12 mouse cellular contexts compared by ENCODE assay signal in the genomic region with DNA sequence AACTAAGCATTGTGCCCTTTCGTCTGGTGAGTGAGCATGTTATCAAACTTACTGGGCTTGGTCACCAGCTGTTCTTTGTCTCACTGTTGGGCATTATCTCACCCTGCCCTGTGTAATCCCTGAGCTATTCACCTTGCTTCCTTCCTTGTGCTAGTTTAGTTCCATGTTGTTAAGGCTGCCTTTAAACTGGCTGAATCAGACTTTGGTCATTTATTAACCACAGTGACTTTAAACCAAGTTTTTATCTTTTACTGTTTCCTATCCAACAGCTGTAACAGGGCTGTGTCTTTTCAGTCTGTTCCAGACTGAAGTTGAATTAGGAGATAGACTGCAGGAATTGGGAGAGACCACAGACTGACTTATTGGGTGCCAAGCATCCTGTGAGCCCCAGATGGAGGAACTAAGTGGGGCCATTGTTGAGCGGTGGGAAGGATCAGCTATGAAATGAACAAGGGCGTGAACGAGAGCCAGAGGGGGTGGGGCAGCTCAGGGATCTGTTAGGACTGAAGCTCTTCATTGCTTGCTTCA. TPM values are rescaled to one million over a fixed set of nuclear protein-coding genes. Genes with fewer than 3 reads are reported as not detected.
A peak's percentile ranks its signal among the peaks of the same experiment; 100 is the strongest.
DNase-seq lines count a peak whose midpoint lies in the region; ATAC-seq and TF ChIP-seq lines count a peak whose summit lies in the region.
"Had no signal": no experiment of that assay in that cellular context is flagged by ENCODE, and none has a peak within 500 bp of the region (broad histone marks: within the 10 kb centered on the region; RNA-seq: fewer than 3 reads in every experiment).

No protein-coding gene starts in this region.

- H3K4me2 ChIP-seq in liver, embryonic 14.5 days (ENCODE audit: low read depth): no peak overlapping the region; the same call in none of the 2 replicates
- no peak overlapping the region for H3K4me2 ChIP-seq in hindbrain, postnatal 0 days (ENCODE audit: low read depth, low read length)
- H3K4me2 ChIP-seq: midbrain, embryonic 12.5 days had no signal

- H3K9me3 ChIP-seq in MEL (replicated peaks; ENCODE audit: insufficient read depth, low read length): no peaks in the 10 kb centered on the region
- H3K9me3 ChIP-seq in liver, embryonic 14.5 days (ENCODE audit: control insufficient read depth, low read length): no peaks in the 10 kb centered on the region
- H3K9me3 ChIP-seq in hindbrain, postnatal 0 days (ENCODE audit: low read length): no peaks in the 10 kb centered on the region
- H3K9me3 ChIP-seq: midbrain, embryonic 12.5 days had no signal

- no peak overlapping the region for H3K27ac ChIP-seq in MEL (ENCODE audit: control insufficient read depth, low read depth, low read length)
- peak overlapping the region; percentile 77; the same call in 1 of the 2 replicates for H3K27ac ChIP-seq in kidney, adult 2 months (ENCODE audit: insufficient read depth, low read depth, low read length)
- H3K27ac ChIP-seq in liver, embryonic 14.5 days: no peak overlapping the region
- H3K27ac ChIP-seq in hindbrain, postnatal 0 days: no peak overlapping the region
- H3K27ac ChIP-seq: midbrain, embryonic 12.5 days had no signal

- H3K4me1 ChIP-seq in MEL (ENCODE audit: control insufficient read depth in 1 of 2, insufficient read depth in 2 of 2, low read length in 2 of 2): peaks cover 2 to 6% of the 10 kb centered on the region in 2 experiments; a peak in 1 of 4 replicates
- H3K4me1 ChIP-seq in kidney, adult 2 months (ENCODE audit: control insufficient read depth, insufficient read depth, low read length): peaks cover 17% of the 10 kb centered on the region
- peaks cover 8 to 18% of the 10 kb centered on the region in 2 experiments for H3K4me1 ChIP-seq in liver, embryonic 14.5 days (replicated peaks; ENCODE audit: control insufficient read depth in 2 of 2, insufficient read depth in 2 of 2, low read length in 1 of 2)
- H3K4me1 ChIP-seq in hindbrain, postnatal 0 days (ENCODE audit: insufficient read depth, low read length): no peaks in the 10 kb centered on the region
- H3K4me1 ChIP-seq: midbrain, embryonic 12.5 days had no signal

- ATAC-seq in liver, embryonic 14.5 days (ENCODE audit: insufficient read depth): peak; percentile 63
- ATAC-seq in erythroblast, adult 5-6 weeks (replicated peaks; ENCODE audit: low FRiP score, poor library complexity, severe bottlenecking): no peak
- ATAC-seq in hindbrain, postnatal 0 days: no peak
- no peak for ATAC-seq in inflammation-experienced regulatory T-cells, adult 6 months

- H3K36me3 ChIP-seq in MEL (ENCODE audit: control insufficient read depth in 1 of 2, insufficient read depth in 2 of 2, low read length in 2 of 2): peaks cover 0 to 16% of the 10 kb centered on the region in 2 experiments; a peak in 2 of 4 replicates
- no peaks in the 10 kb centered on the region; the same call in 1 of the 2 replicates for H3K36me3 ChIP-seq in kidney, adult 2 months (ENCODE audit: control insufficient read depth, insufficient read depth, low read length)
- no peaks in the 10 kb centered on the region for H3K36me3 ChIP-seq in liver, embryonic 14.5 days (replicated peaks; ENCODE audit: control insufficient read depth, insufficient read depth, low read depth)
- no peaks in the 10 kb centered on the region for H3K36me3 ChIP-seq in hindbrain, postnatal 0 days (ENCODE audit: insufficient read depth, low read length)

- H3K4me3 ChIP-seq in MEL (ENCODE audit: control insufficient read depth in 1 of 2, insufficient read depth in 1 of 2, low read depth in 2 of 2, low read length in 2 of 2): no peak overlapping the region
- no peak overlapping the region for H3K4me3 ChIP-seq in kidney, adult 2 months (ENCODE audit: insufficient read depth, low read depth, low read length)
- H3K4me3 ChIP-seq in liver, embryonic 14.5 days (ENCODE audit: insufficient read depth in 1 of 2, low read depth in 2 of 2, low read length in 2 of 2): no peak overlapping the region
- H3K4me3 ChIP-seq in hindbrain, postnatal 0 days (ENCODE audit: low read length): no peak overlapping the region
- H3K4me3 ChIP-seq: erythroblast, embryonic 14.5 days; midbrain, embryonic 12.5 days had no signal

- no peak for TF ChIP-seq CTCF in MEL (IDR thresholded peaks at IDR 0.05 in 2 of 3, conservative IDR thresholded peaks at IDR 0.05 in 1 of 3; ENCODE audit: control insufficient read depth in 1 of 3, insufficient read depth in 1 of 3, low read depth in 2 of 3, low read length in 3 of 3, poor library complexity in 1 of 3, severe bottlenecking in 1 of 3)
- TF ChIP-seq CTCF in kidney, adult 2 months (conservative IDR thresholded peaks at IDR 0.05; ENCODE audit: insufficient read depth, insufficient read length, low read depth, low read length): no peak
- TF ChIP-seq CTCF in liver, embryonic 14.5 days (IDR thresholded peaks at IDR 0.05; ENCODE audit: low read depth): no peak
- TF ChIP-seq CTCF in hindbrain, postnatal 0 days (IDR thresholded peaks at IDR 0.05; ENCODE audit: low read depth): no peak

- no peak for TF ChIP-seq RAD21 in MEL (IDR thresholded peaks at IDR 0.05; ENCODE audit: low read depth, low read length)

- peak; percentile 5 to 48; a peak in 1 of 4 replicates for TF ChIP-seq EP300 in MEL (IDR thresholded peaks at IDR 0.05; ENCODE audit: low read depth in 1 of 2, low read length in 2 of 2)
- TF ChIP-seq EP300 in liver, embryonic 14.5 days (IDR thresholded peaks at IDR 0.05; ENCODE audit: low read depth): no peak

- 19% methylated on average over 4 of the region's 4 CpGs for WGBS in kidney, adult 2 months
- 14% methylated on average over 4 of the region's 4 CpGs for WGBS in liver, embryonic 14.5 days (ENCODE audit: insufficient replicate concordance)
- WGBS in hindbrain, postnatal 0 days: 49% methylated on average over 4 of the region's 4 CpGs

- TF ChIP-seq POLR2A in MEL (IDR thresholded peaks at IDR 0.05; ENCODE audit: control insufficient read depth in 1 of 2, insufficient read depth in 1 of 2, low read depth in 1 of 2, low read length in 2 of 2, poor library complexity in 1 of 2): no peak
- TF ChIP-seq POLR2A in kidney, adult 2 months (IDR thresholded peaks at IDR 0.05; ENCODE audit: low read depth, low read length): no peak

- H3K79me2 ChIP-seq in MEL (ENCODE audit: control insufficient read depth, insufficient read depth, low read length, poor library complexity): no peaks in the 10 kb centered on the region

- peak; percentile 54 for DNase-seq in MEL (ENCODE audit: low read depth, low spot score)
- DNase-seq in heart, adult 8-10 months (ENCODE audit: low spot score): peak; percentile 28
- DNase-seq in kidney, adult 2 months: peak; percentile 71
- peak in 1 of 3 experiments; percentile 9 for DNase-seq in liver, embryonic 14.5 days (ENCODE audit: low read depth in 3 of 3, low spot score in 3 of 3)
- no peak for DNase-seq in testis, postnatal 14 days (ENCODE audit: low spot score)
- no peak for DNase-seq in hindbrain, postnatal 0 days (ENCODE audit: low spot score)
- DNase-seq: gastrocnemius, postnatal 14 days; thymus, adult 2 months had no signal

- no peaks in the 10 kb centered on the region for H3K27me3 ChIP-seq in MEL (ENCODE audit: control insufficient read depth in 1 of 2, insufficient read depth in 2 of 2, low read length in 2 of 2)
- no peaks in the 10 kb centered on the region for H3K27me3 ChIP-seq in kidney, adult 2 months (replicated peaks; ENCODE audit: control insufficient read depth, insufficient read depth, low read length)
- H3K27me3 ChIP-seq in liver, embryonic 14.5 days (ENCODE audit: control insufficient read depth, insufficient read depth, low read length): no peaks in the 10 kb centered on the region
- no peaks in the 10 kb centered on the region for H3K27me3 ChIP-seq in hindbrain, postnatal 0 days (ENCODE audit: insufficient read depth, low read length)
- H3K27me3 ChIP-seq: midbrain, embryonic 12.5 days had no signal

- no peak overlapping the region for H3K9ac ChIP-seq in MEL (ENCODE audit: control insufficient read depth, low read depth, low read length, poor library complexity, severe bottlenecking)
- H3K9ac ChIP-seq in liver, embryonic 14.5 days (replicated peaks): no peak overlapping the region
- H3K9ac ChIP-seq in hindbrain, postnatal 0 days (replicated peaks; ENCODE audit: low read length): no peak overlapping the region
- H3K9ac ChIP-seq: midbrain, embryonic 12.5 days had no signal

RNA-seq across cellular contexts. Expression of a gene that starts 10.7 kb away (rescaled TPM):
- 21.0 and 22.0 TPM in 2 replicates for total RNA-seq in MEL (2012; rRNA removed)
- polyA plus RNA-seq in MEL (2012; ENCODE audit: insufficient read depth in 1 of 2, insufficient read length in 2 of 2, low read depth in 1 of 2, low replicate concordance in 2 of 2, missing spikeins in 1 of 2): 10 to 100 TPM in 1 of 2 experiments, not detected in 1; 26.2 TPM
- total RNA-seq in heart, adult 8-10 months (2022): 10 to 100 TPM; 41.9 to 46.4 (median 43.9) TPM
- 9.6 and 14.2 TPM in 2 replicates for polyA plus RNA-seq in kidney, adult 2 months (2012; rRNA removed)
- polyA plus RNA-seq in liver, embryonic 14.5 days (2012; rRNA removed): 3.1 and 6.6 TPM in 2 replicates
- 13.6 and 13.9 TPM in 2 replicates for polyA plus RNA-seq in liver, embryonic 14.5 days (2014; fragmentation: Nextera tagmentation; extraction: Ambion mirVana)
- total RNA-seq in erythroblast, adult 5-6 weeks (2015; ENCODE audit: low replicate concordance): 12.3 and 29.4 TPM in 2 replicates
- total RNA-seq in erythroblast, adult 5-6 weeks (2017; ENCODE audit: low replicate concordance): 26.4 and 28.4 TPM in 2 replicates
- 21.3 TPM in 2 replicates for total RNA-seq in hindbrain, postnatal 0 days (2014; rRNA removed)
- 39.3 and 44.9 TPM in 2 replicates for polyA plus RNA-seq in hindbrain, postnatal 0 days (2015; fragmentation: Nextera tagmentation; extraction: Ambion mirVana)
- 10 to 100 TPM; 58.5 to 62.4 (median 61.3) TPM for polyA plus RNA-seq in inflammation-experienced regulatory T-cells, adult 6 months (2017; shearing (Covaris generic))

RNA-seq across cellular contexts. Expression of a gene that starts 47.9 kb away (rescaled TPM):
- 3.5 and 3.7 TPM in 2 replicates for total RNA-seq in MEL (2012; rRNA removed)
- polyA plus RNA-seq in MEL (2012; ENCODE audit: insufficient read depth in 1 of 2, insufficient read length in 2 of 2, low read depth in 1 of 2, low replicate concordance in 2 of 2, missing spikeins in 1 of 2): 1 to 10 TPM in 1 of 2 experiments, not detected in 1; 5.7 TPM
- 1 to 10 TPM; 2.6 to 4.1 (median 3.1) TPM for total RNA-seq in heart, adult 8-10 months (2022)
- 5.6 and 5.7 TPM in 2 replicates for polyA plus RNA-seq in kidney, adult 2 months (2012; rRNA removed)
- polyA plus RNA-seq in liver, embryonic 14.5 days (2012; rRNA removed): 1.3 TPM in 2 replicates
- polyA plus RNA-seq in liver, embryonic 14.5 days (2014; fragmentation: Nextera tagmentation; extraction: Ambion mirVana): 1.5 and 1.9 TPM in 2 replicates
- total RNA-seq in erythroblast, adult 5-6 weeks (2015; ENCODE audit: low replicate concordance): 4.8 and 13.6 TPM in 2 replicates
- total RNA-seq in erythroblast, adult 5-6 weeks (2017; ENCODE audit: low replicate concordance): 2.0 and 3.7 TPM in 2 replicates
- total RNA-seq in hindbrain, postnatal 0 days (2014; rRNA removed): 4.7 and 4.9 TPM in 2 replicates
- 3.0 and 3.3 TPM in 2 replicates for polyA plus RNA-seq in hindbrain, postnatal 0 days (2015; fragmentation: Nextera tagmentation; extraction: Ambion mirVana)
- polyA plus RNA-seq in inflammation-experienced regulatory T-cells, adult 6 months (2017; shearing (Covaris generic)): 10 to 100 TPM; 25.0 to 27.1 (median 26.3) TPM

RNA-seq across cellular contexts. Expression of a gene that starts 52.4 kb away (rescaled TPM):
- total RNA-seq in MEL (2012; rRNA removed): 18.3 and 20.0 TPM in 2 replicates
- 10 to 100 TPM in 1 of 2 experiments, not detected in 1; 23.0 TPM for polyA plus RNA-seq in MEL (2012; ENCODE audit: insufficient read depth in 1 of 2, insufficient read length in 2 of 2, low read depth in 1 of 2, low replicate concordance in 2 of 2, missing spikeins in 1 of 2)
- 10 to 100 TPM; 12.1 to 14.4 (median 13.9) TPM for total RNA-seq in heart, adult 8-10 months (2022)
- polyA plus RNA-seq in kidney, adult 2 months (2012; rRNA removed): 5.3 and 6.5 TPM in 2 replicates
- polyA plus RNA-seq in liver, embryonic 14.5 days (2012; rRNA removed): 6.6 and 8.6 TPM in 2 replicates
- polyA plus RNA-seq in liver, embryonic 14.5 days (2014; fragmentation: Nextera tagmentation; extraction: Ambion mirVana): 15.7 and 16.6 TPM in 2 replicates
- 13.6 and 19.8 TPM in 2 replicates for total RNA-seq in erythroblast, adult 5-6 weeks (2015; ENCODE audit: low replicate concordance)
- total RNA-seq in erythroblast, adult 5-6 weeks (2017; ENCODE audit: low replicate concordance): 12.0 and 14.8 TPM in 2 replicates
- total RNA-seq in hindbrain, postnatal 0 days (2014; rRNA removed): 12.0 and 14.3 TPM in 2 replicates
- polyA plus RNA-seq in hindbrain, postnatal 0 days (2015; fragmentation: Nextera tagmentation; extraction: Ambion mirVana): 9.4 and 9.8 TPM in 2 replicates
- 10 to 100 TPM; 18.1 to 22.5 (median 21.9) TPM for polyA plus RNA-seq in inflammation-experienced regulatory T-cells, adult 6 months (2017; shearing (Covaris generic))

Comparison
In these comparisons a context has a peak if more than half of its experiments do, and no peak if none do; other contexts are left out.
1. DNase-seq: peak in MEL (single experiment), heart, adult 8-10 months (single experiment) and kidney, adult 2 months (single experiment); none in testis, postnatal 14 days (single experiment) and hindbrain, postnatal 0 days (single experiment).